Mouse (Mus musculus) layer of hippocampus, adult 9-11 months (tissue): ENCODE data around the gene Mast4.
A peak's percentile ranks its signal among the peaks of the same experiment; 100 is the strongest.

ENCODE experiments used
- DNase-seq: peaks from one replicate; pipeline ENCODE4 v3.0.0; 2022

The Mast4 gene

DNA sequence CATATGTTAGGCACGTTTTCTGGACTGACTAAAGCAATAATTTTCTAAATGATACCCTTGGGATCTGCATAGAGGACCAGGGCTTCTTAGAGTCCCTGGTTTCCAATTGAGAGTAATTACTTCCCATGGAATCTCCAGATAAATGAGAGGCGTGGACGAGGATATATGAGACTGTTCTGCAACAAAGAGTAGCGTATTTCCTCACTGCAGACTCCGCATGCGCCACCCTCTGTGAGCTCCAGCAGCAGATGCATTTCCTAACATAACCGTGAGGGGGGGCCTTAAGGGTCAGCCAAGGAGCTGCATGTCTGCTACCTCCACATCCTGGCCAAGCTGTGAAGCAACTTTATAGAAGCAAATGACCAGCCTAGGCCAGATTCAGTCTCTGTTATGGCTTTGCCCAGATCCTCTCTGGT, 559.5 kb downstream of the Mast4 start:
- no peak for DNase-seq

GRCm38 (mm10) chr13:102773169-102773568, 561.1 kb downstream of the Mast4 start:
- no peak for DNase-seq

- no peak for DNase-seq
Observed at GRCm38 (mm10) chr13:102770194-102770593, 564.1 kb downstream of the Mast4 start.

GRCm38 (mm10) chr13:102768512-102768911, 565.8 kb downstream of the Mast4 start:
- DNase-seq: no peak

DNA sequence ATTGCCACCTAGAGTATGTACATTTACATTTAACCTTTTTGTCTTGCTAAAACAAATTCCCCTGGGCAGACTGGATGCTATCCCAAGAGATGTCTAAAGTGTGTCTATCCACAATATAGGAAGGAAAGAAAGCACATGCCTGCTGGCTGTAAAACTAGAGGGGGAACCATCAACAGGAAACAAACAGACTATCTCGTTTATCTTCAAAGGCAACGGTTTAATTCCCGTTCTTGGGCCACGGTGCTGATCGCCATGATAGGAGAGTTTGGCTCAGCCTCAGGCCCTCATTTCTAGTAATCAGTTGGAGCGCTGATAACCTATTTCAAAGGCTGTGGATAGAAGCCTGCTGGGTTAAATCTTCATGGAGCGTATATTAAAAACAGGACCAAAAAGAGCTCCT, 567.2 kb downstream of the Mast4 start:
- no peak for DNase-seq

- no peak for DNase-seq
Observed at GRCm38 (mm10) chr13:102765216-102765615, 569.1 kb downstream of the Mast4 start.

GRCm38 (mm10) chr13:102764218-102764617, 570.1 kb downstream of the Mast4 start:
- no peak for DNase-seq

- no peak for DNase-seq
Observed at GRCm38 (mm10) chr13:102762203-102762602, 572.1 kb downstream of the Mast4 start.

DNA sequence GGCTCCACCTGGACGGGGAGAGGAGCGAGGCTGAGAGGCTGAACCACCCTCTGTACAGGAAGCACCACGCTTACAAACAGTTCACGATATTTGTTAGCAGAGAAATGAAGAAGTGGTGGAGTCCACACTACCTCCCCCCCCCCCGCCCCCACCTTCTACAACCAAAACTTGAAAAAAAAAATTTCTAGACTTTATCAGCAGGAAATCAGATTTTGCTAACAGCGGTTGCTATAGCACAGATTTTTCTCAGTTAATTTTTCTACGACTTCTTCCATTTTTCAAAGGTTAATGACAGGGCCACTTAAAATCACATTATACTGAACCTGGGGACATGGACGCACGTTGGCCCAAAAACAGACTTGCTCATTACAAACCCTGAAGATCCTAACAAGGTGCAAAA, 572.9 kb downstream of the Mast4 start:
- DNase-seq: no peak

GRCm38 (mm10) chr13:102758021-102758420, 576.3 kb downstream of the Mast4 start:
- no peak for DNase-seq

DNA sequence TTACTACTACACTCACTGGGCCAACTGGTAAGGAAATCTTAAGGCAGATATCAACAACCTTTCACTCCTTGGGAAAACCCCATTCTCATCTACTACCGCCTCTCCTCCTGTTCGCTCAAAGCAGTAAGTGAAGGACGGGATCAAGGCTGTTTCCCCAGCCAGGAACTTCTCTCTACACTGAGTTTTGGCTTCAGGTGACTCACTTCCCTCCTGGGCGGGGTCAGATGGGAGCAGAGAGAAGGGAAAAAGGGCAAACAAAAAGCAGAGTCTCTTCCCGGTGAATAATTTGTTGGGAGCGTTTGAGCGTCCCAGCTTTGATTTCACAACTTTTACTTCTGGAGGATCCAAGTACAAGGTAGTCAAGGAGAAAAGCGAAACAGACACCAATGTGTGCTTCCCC, 578.2 kb downstream of the Mast4 start:
- no peak for DNase-seq

GRCm38 (mm10) chr13:102755124-102755523, 579.2 kb downstream of the Mast4 start:
- DNase-seq: no peak

- DNase-seq: no peak
Observed at GRCm38 (mm10) chr13:102753714-102754556, 580.4 kb downstream of the Mast4 start.

DNA sequence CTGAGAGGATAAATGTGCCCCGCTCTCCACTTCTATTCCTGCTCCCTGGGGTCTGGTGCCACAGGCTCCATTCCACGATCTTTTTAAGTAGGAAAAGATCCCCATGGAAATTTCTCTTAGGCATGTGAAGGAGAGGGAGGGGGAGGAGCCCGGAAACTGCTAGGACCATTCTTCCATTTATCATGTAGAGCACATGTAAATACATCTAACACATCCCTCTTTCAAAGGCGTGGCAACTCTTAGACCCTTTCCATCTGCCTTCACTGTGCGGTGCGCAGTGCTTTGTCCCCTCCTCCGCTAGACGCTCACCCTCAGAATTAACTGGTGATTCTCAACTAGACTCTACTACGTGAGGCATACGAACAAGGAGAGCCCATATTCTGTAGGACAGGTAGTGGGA, 584.4 kb downstream of the Mast4 start:
- DNase-seq: no peak

- DNase-seq: peak; percentile 35
Observed at GRCm38 (mm10) chr13:102749194-102749593, 585.1 kb downstream of the Mast4 start.

DNA sequence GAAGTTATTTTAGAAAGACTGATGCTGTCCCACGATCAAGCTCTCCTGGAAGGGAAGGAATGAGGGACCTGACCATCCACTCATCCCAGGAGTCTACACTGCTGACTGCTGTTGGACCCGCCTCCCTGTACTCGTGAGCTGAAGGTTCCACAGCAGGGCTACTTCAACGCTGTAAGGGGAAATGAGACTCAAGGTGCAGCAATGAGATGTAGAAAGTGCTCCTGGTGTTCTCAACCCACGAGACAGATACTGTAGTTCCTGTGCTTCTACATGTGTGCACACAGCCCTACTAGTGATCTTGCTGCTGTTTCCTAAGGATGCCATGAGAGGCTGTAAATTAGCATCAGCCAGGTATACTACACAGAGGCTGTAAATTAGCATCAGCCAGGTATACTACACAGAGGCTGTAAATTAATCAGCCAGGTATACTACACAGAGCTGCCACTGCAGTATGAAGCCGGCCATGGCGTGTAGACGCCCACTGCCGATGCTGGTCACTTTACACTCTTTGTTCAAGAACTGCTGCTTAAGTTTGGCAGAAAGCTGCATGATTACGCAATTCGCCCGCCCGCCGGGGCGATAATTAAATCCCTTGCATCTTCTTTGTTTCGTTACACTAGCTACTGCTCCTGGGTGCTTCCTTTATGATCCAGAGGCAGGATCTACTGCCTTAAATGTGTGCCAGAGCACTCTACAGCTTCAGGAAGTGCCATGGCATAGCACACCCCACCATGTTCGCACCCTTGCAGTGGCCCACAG, 587.3 kb downstream of the Mast4 start:
- DNase-seq: peak; percentile 42

GRCm38 (mm10) chr13:102745626-102746342, 588.5 kb downstream of the Mast4 start:
- DNase-seq: peak; percentile 80

DNA sequence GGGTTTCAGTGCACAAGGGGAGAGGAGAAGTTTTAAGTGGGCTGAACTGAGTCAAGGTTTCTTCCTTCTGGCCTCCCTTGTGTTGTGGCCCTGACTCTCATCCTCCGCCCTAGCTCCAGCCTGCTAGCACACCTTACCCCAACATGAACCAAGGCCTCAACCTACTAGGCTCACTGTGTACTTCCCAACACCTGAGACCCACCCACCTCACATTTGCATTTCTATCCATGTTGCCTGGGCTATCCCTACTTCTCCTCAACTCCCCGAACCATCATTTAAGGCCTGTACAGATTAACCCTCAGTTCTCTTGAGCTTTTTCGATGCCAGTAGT, 589.1 kb downstream of the Mast4 start:
- DNase-seq: no peak

DNA sequence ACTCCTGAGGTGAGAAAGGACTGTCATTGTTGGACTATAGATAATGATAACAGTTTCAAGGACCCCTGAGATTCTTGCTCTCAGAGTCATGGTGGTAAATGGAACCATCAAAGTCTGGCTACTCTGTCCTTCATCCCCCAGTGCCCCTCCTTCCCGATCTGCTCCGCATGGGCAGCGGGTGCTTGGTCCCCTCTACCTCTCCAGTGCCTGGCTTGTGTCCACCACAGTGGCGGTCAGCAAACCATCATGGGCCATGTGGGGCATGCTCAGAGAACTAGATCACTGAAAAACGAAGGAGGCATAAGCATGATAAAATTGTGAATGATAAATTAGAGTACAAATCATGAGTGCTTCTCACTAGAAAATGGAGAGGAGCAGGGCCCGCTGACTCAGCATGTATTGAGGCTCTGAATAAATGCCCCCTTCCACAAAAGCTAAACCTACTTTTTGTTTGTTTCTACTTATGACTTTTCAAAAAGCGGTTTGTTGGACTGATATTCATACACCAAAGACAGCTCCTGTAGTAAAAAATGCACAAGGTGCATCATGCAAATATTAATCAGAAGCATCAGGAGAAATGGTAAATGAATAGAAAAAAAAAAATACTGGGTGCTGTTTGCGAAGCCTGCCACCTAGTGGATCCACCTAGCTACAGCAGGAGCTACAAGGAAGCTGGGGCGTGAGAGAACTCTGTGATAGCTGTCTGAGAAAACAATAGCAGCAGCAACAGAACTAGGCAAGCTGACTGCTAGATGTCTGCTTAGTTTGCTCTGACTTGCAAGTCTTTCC, 589.6 kb downstream of the Mast4 start:
- DNase-seq: peak; percentile 66

DNA sequence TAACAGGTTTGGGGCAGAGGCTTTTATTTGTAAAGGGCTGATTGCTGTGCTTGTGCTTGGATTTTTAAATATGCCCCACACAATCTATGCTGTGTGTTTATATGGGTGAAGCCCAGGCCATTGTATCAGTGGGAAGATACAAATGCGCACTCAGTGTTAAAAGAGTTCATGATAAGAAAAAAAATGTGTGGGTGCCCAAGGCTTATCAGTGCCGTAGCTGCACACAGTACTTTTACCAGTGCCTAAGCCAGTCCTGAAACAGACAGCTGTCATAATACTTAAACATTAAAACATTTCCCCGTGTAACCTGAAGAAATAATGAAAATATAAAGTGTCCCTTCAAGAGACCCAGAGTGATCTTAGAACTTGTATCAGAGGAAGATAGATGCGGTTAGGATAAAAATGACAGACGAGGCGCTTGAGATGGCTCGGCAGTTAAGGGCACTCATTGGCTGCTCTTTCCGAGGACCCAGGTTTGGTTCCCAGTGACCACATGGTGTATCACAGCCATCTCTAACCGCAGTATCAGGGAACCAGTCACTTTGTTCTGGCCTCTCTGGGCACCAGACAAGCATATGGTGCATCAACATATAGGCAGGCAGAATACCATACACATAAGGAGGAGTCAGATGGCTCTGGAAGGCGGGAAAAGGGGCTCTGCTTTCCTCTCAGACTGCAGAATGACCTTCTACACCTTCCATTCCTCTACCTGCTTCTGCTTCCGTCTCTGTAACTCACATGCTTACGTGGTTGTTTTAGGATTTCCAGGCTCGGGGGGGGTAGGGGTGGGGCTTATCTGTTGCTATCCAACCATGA, 594.4 kb downstream of the Mast4 start:
- DNase-seq: no peak

GRCm38 (mm10) chr13:102737811-102738210, 596.5 kb downstream of the Mast4 start:
- no peak for DNase-seq

DNA sequence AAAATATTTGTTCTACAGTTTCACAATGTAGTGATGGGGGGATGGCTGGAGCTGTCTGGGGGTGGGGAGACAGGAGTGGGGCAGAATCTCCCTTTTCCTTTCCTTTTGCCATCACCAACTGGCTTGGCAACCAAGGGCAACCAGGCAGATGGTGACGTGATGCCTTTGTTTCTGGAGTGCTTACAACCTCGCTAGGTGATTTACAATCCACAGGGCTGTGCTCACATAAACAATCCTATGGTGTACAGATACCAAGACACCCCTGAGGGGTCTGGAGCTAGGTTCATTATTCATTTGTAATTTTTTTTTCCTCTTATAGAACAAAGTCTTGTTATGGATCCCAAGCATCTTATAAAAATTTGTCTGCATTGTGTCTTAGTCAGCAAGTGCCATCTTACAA, 601.2 kb downstream of the Mast4 start:
- DNase-seq: no peak
